16 mouse cellular contexts compared by ENCODE assay signal in the genomic region with DNA sequence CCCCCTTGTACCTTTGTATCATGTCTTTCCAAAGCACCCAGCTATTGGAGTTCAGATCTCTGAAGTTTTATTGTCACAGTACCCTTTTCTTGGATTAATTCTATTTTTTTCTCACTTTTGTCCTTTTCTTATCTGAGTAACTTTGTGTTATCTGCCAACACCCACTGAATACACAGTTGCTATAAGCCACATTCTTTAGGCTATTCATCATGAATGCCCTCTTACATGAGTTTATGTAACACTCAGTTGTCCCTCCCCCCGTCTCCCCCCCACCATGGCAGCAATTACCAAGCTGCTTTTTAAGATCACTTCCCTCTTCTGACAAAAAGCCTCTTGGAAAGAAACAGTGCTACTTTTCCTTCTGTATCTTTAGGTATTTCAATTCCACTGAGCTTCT.
"Had no signal": no experiment of that assay in that cellular context is flagged by ENCODE, and none has a peak within 500 bp of the region (broad histone marks: within the 10 kb centered on the region; RNA-seq: fewer than 3 reads in every experiment).

No protein-coding gene starts in this region.

- H3K4me1 ChIP-seq: kidney, embryonic 15.5 days; liver, embryonic 13.5 days; midbrain, embryonic 12.5 days; midbrain, embryonic 15.5 days; neural tube, embryonic 12.5 days had no signal

- H3K27me3 ChIP-seq: kidney, embryonic 15.5 days; liver, embryonic 13.5 days; midbrain, embryonic 12.5 days; midbrain, embryonic 15.5 days; neural tube, embryonic 12.5 days had no signal

- H3K36me3 ChIP-seq: kidney, embryonic 15.5 days; liver, embryonic 13.5 days; midbrain, embryonic 12.5 days; midbrain, embryonic 15.5 days; neural tube, embryonic 12.5 days had no signal

- H3K4me3 ChIP-seq: kidney, embryonic 15.5 days; left cerebral cortex, adult 2 months; liver, embryonic 13.5 days; midbrain, embryonic 12.5 days; midbrain, embryonic 15.5 days; neural tube, embryonic 12.5 days had no signal

- H3K9ac ChIP-seq: kidney, embryonic 15.5 days; liver, embryonic 13.5 days; midbrain, embryonic 12.5 days; midbrain, embryonic 15.5 days; neural tube, embryonic 12.5 days had no signal

- H3K27ac ChIP-seq: kidney, embryonic 15.5 days; left cerebral cortex, adult 2 months; liver, embryonic 13.5 days; macrophage; midbrain, embryonic 12.5 days; midbrain, embryonic 15.5 days; neural tube, embryonic 12.5 days had no signal

- H3K9me3 ChIP-seq: kidney, embryonic 15.5 days; liver, embryonic 13.5 days; midbrain, embryonic 12.5 days; midbrain, embryonic 15.5 days; neural tube, embryonic 12.5 days had no signal

- ATAC-seq: midbrain, embryonic 15.5 days had no signal

- H3K4me2 ChIP-seq: kidney, embryonic 15.5 days; liver, embryonic 13.5 days; midbrain, embryonic 12.5 days; midbrain, embryonic 15.5 days; neural tube, embryonic 12.5 days had no signal

- DNase-seq: kidney, adult 11 months; kidney, adult 8-10 months; kidney, postnatal 10 days; kidney, postnatal 36 days; layer of hippocampus, postnatal 36 days; liver, embryonic 13.5 days; lung, adult 2 months; lung, postnatal 10 days; right cerebral cortex, postnatal 4 days; thymus, postnatal 25 days had no signal
